Mouse (Mus musculus) limb, embryonic 14.5 days (tissue): Measurements from ENCODE around the gene Adap2. TPM values are rescaled to one million over a fixed set of nuclear protein-coding genes. Genes with fewer than 3 reads are reported as not detected.

Experiments
- ATAC-seq: fragments of 200-750 bp; cut with Nextera tagmentation; 2 replicates; pipeline ENCODE4 v1.8.0; 2017; ENCODE audit warnings: low read depth, moderate number of reproducible peaks, moderate TSS enrichment; ENCODE audit not compliant: low FRiP score
- DNase-seq: peaks from one replicate; pipeline ENCODE4 v3.0.0-alpha.2; 2015; ENCODE audit warnings: low spot score
- H3K27ac ChIP-seq: fragments of 300-500 bp; sonication (generic); replicated peaks from 2 replicates; pipeline ENCODE4 v1.5.1; 2014; ENCODE audit warnings: low read depth, mild to moderate bottlenecking, low read length, moderate library complexity, mixed read lengths
- H3K27me3 ChIP-seq: fragments of 300-500 bp; sonication (generic); 2 replicates; pipeline ENCODE4 v1.6.1; 2014; ENCODE audit warnings: low read length, mixed read lengths; ENCODE audit not compliant: control insufficient read depth, insufficient read depth
- H3K36me3 ChIP-seq: fragments of 300-500 bp; sonication (generic); 2 replicates; pipeline ENCODE4 v1.6.1; 2014; ENCODE audit warnings: mild to moderate bottlenecking, low read length, moderate library complexity, mixed read lengths; ENCODE audit not compliant: control insufficient read depth, insufficient read depth
- H3K4me1 ChIP-seq: fragments of 300-500 bp; sonication (generic); 2 replicates; pipeline ENCODE4 v1.6.1; 2014; ENCODE audit warnings: antibody characterized with exemption, low read length, mixed read lengths; ENCODE audit not compliant: control insufficient read depth, insufficient read depth
- H3K4me2 ChIP-seq: fragments of 300-500 bp; sonication (generic); replicated peaks from 2 replicates; pipeline ENCODE4 v1.6.1; 2014; ENCODE audit warnings: low read depth, mild to moderate bottlenecking, low read length, moderate library complexity; ENCODE audit not compliant: severe bottlenecking
- H3K4me3 ChIP-seq: fragments of 300-500 bp; sonication (generic); replicated peaks from 2 replicates; pipeline ENCODE4 v1.5.1; 2014; ENCODE audit warnings: low read length
- H3K9ac ChIP-seq: fragments of 300-500 bp; sonication (generic); 2 replicates; pipeline ENCODE4 v1.6.1; 2014; ENCODE audit warnings: mild to moderate bottlenecking, low read depth, low read length, moderate library complexity; ENCODE audit not compliant: severe bottlenecking
- H3K9me3 ChIP-seq: fragments of 300-500 bp; sonication (generic); 2 replicates; pipeline ENCODE4 v1.6.1; 2016; ENCODE audit warnings: low read length; ENCODE audit not compliant: control insufficient read depth
- POLR2A ChIP-seq: fragments of 200-500 bp; IDR thresholded peaks from 2 replicates; pipeline ENCODE4 v1.8.0; 2012; ENCODE audit warnings: inconsistent platforms, mild to moderate bottlenecking, moderate library complexity, borderline replicate concordance; ENCODE audit not compliant: insufficient read depth, insufficient read length; ENCODE audit errors: extremely low read depth
- WGBS: fragments of 180-500 bp; shearing (Covaris S2); extraction: QIAGEN DNeasy Blood & Tissue Kit; methylation state at CpG from one replicate; pipeline ENCODE4 v1.1.7; 2014; 5-methylcytosine and 5-hydroxymethylcytosine counted together
- polyA plus RNA-seq, 2 experiments: library from polyadenylated mRNA; depleted of rRNA in 1 of 2; stranded (reverse) in 1 of 2; unstranded in 1 of 2; fragments of >200 nt; fragmentation: Nextera tagmentation in 1 of 2; extraction: Ambion mirVana in 1 of 2; gene quantifications; 2 replicates each; pipeline versions ENCODE4 v1.2.1 to v1.2.3; 2012 to 2014

Gene Adap2
- polyA plus RNA-seq, 2 experiments, result 1.2 to 1.5 TPM

- ATAC-seq (no peak), DNase-seq (no peak)
- H3K9me3 ChIP-seq, result no peaks in the 10 kb centered on the region
- no peak for TF ChIP-seq POLR2A
- H3K36me3 ChIP-seq, result no peaks in the 10 kb centered on the region
- WGBS, result 68% methylated on average over 4 of the region's 4 CpGs
- no peak overlapping the region for H3K4me3 ChIP-seq
- no peak overlapping the region for H3K27ac ChIP-seq
- no peak overlapping the region for H3K9ac ChIP-seq
- H3K4me2 ChIP-seq, result no peak overlapping the region
- H3K27me3 ChIP-seq, result no peaks in the 10 kb centered on the region
- H3K4me1 ChIP-seq, result no peaks in the 10 kb centered on the region
Measured at GRCm38 (mm10) chr11:80168611-80169249, 14.8 kb downstream of the Adap2 start.

- Histone ChIP-seq H3K27me3 (no peaks in the 10 kb centered on the region), H3K27ac (no peak overlapping the region), H3K4me3 (no peak overlapping the region), H3K4me1 (no peaks in the 10 kb centered on the region), H3K4me2 (no peak overlapping the region), H3K9ac (no peak overlapping the region), H3K36me3 (no peaks in the 10 kb centered on the region), H3K9me3 (no peaks in the 10 kb centered on the region)
- no peak for TF ChIP-seq POLR2A
- 90% methylated on average over 3 of the region's 3 CpGs for WGBS
- ATAC-seq (no peak), DNase-seq (no peak)
Measured at GRCm38 (mm10) chr11:80169629-80170028, 15.7 kb downstream of the Adap2 start.

DNA sequence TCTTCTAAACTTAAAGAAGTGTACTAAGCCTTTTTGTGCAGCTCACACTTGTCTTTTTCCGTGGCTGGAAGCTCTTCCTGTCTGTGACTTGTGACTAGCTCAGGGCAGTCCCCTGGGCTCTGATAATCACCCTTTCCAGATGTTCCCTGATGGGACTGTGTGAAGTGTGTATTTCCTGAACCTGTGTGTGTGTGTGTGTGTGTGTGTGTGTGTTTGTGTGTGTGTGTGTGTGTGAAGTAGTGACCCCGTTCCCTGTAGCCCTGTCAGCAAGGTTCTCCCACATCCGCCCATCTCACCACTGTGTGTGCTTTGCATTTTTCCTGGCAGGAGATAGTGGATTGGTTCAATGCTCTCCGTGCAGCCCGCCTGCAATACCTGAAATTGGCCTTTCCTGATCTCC lies 16.4 kb downstream of the Adap2 start:
- ATAC-seq, result no peak
- no peaks in the 10 kb centered on the region for H3K36me3 ChIP-seq

GRCm38 (mm10) chr11:80171884-80172283 lies 18.0 kb downstream of the Adap2 start:
- no peak overlapping the region for H3K4me2 ChIP-seq
- DNase-seq, result no peak
- H3K27me3 ChIP-seq, result no peaks in the 10 kb centered on the region
- H3K36me3 ChIP-seq, result no peaks in the 10 kb centered on the region
- WGBS, result 71% methylated on average over 4 of the region's 4 CpGs
- no peak for ATAC-seq
- H3K9me3 ChIP-seq, result no peaks in the 10 kb centered on the region
- no peak for TF ChIP-seq POLR2A
- H3K4me3 ChIP-seq, result no peak overlapping the region
- no peak overlapping the region for H3K9ac ChIP-seq
- H3K4me1 ChIP-seq, result no peaks in the 10 kb centered on the region
- no peak overlapping the region for H3K27ac ChIP-seq

More for the DNA sequence above, 16.4 kb downstream of the Adap2 start:
- Histone ChIP-seq H3K9ac (no peak overlapping the region), H3K4me1 (no peaks in the 10 kb centered on the region), H3K9me3 (no peaks in the 10 kb centered on the region), H3K4me2 (no peak overlapping the region), H3K27me3 (no peaks in the 10 kb centered on the region), H3K27ac (no peak overlapping the region), H3K4me3 (no peak overlapping the region)
- DNase-seq, result no peak
- WGBS, result 66% methylated on average over 5 of the region's 5 CpGs
- no peak for TF ChIP-seq POLR2A

- DNase-seq, result no peak
- no peaks in the 10 kb centered on the region for H3K36me3 ChIP-seq
- no peak overlapping the region for H3K4me2 ChIP-seq
- H3K27me3 ChIP-seq, result no peaks in the 10 kb centered on the region
- no peaks in the 10 kb centered on the region for H3K4me1 ChIP-seq
- no peak overlapping the region for H3K27ac ChIP-seq
- ATAC-seq, result no peak
- no peak for TF ChIP-seq POLR2A
- no peak overlapping the region for H3K4me3 ChIP-seq
- no peaks in the 10 kb centered on the region for H3K9me3 ChIP-seq
- WGBS, result 74% methylated on average over 11 of the region's 11 CpGs
- H3K9ac ChIP-seq, result no peak overlapping the region
Measured at GRCm38 (mm10) chr11:80173963-80174670, 20.2 kb downstream of the Adap2 start.
